Mouse (Mus musculus) midbrain, embryonic 10.5 days (tissue): ENCODE results near the gene Gm20909. TPM values are rescaled to one million over a fixed set of nuclear protein-coding genes. Genes with fewer than 3 reads are reported as not detected.
"Not testable (repeated sequence)": the region's sequence is repeated elsewhere in the genome, so short reads cannot be mapped to it uniquely, and the experiment has no call there.

Experiments used
- DNase-seq: peaks from one replicate; pipeline ENCODE4 v3.0.0-alpha.2; 2017; ENCODE audit warnings: low spot score
- H3K27ac ChIP-seq: fragments of 300-500 bp; sonication (generic); replicated peaks from 2 replicates; pipeline ENCODE4 v1.5.1; 2016; ENCODE audit warnings: mild to moderate bottlenecking
- H3K27me3 ChIP-seq: fragments of 300-500 bp; sonication (generic); 2 replicates; pipeline ENCODE4 v1.6.1; 2016; ENCODE audit warnings: low read depth, mild to moderate bottlenecking; ENCODE audit not compliant: poor library complexity, severe bottlenecking
- H3K36me3 ChIP-seq: fragments of 300-500 bp; sonication (generic); 2 replicates; pipeline ENCODE4 v1.6.1; 2016; ENCODE audit warnings: mild to moderate bottlenecking, moderate library complexity
- H3K4me1 ChIP-seq: fragments of 300-500 bp; sonication (generic); 2 replicates; pipeline ENCODE4 v1.6.1; 2016
- H3K4me3 ChIP-seq: fragments of 300-500 bp; sonication (generic); 2 replicates; pipeline ENCODE4 v1.5.1; 2016; ENCODE audit warnings: mild to moderate bottlenecking, moderate library complexity
- H3K9me3 ChIP-seq: fragments of 300-500 bp; sonication (generic); replicated peaks from 2 replicates; pipeline ENCODE4 v1.6.1; 2016; ENCODE audit warnings: mild to moderate bottlenecking
- WGBS: fragments of 180-500 bp; shearing (Covaris S2); methylation state at CpG from one replicate; pipeline ENCODE4 v1.1.7; 2016; 5-methylcytosine and 5-hydroxymethylcytosine counted together
- polyA plus RNA-seq: library from polyadenylated mRNA; unstranded; fragments of >200 nt; fragmentation: Nextera tagmentation; extraction: Ambion mirVana; gene quantifications from 2 replicates; pipeline ENCODE4 v1.2.1, GENCODE M21; 2016

The Gm20909 gene
- not detected in 2 replicates for polyA plus RNA-seq

DNA sequence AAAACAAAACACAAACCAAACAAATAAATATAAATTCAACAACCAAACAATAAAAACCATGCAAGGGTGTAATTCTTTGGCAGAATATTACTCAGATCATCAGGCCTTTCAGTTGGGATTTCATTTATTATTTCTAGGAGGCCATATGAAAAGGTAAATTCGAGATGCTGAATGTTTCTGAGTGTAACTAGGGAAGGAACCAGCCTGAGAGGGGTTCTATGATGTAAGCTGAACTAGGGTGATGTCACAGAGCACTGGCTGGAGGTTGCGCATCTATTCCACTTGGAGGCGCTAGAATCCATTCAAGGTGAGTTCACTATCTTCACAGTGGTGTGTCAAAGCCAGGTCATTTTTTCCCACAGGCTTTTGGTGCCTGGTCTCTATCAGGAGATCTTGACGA is at the start of gene Gm20909:
Gene Gm20909, plus strand, starts transcription at position 301 of the 400 bp plus-strand sequence.
- H3K27ac ChIP-seq, H3K4me1 ChIP-seq, H3K9me3 ChIP-seq, H3K4me3 ChIP-seq, H3K36me3 ChIP-seq, H3K27me3 ChIP-seq, DNase-seq: not testable (repeated sequence)
- no CpG with 5 or more reads among the region's 4 CpGs for WGBS

Other genes starting within 250 kb of the Gm20909 start
- gene Gm29866, start 170.9 kb upstream of the Gm20909 start, polyA plus RNA-seq = not detected in 2 replicates
- not detected in 2 replicates for gene Gm20865, start 77.0 kb downstream of the Gm20909 start, polyA plus RNA-seq